Mouse (Mus musculus): ENCODE data around the gene Sec14l1.

Sec14l1 gene

DNA sequence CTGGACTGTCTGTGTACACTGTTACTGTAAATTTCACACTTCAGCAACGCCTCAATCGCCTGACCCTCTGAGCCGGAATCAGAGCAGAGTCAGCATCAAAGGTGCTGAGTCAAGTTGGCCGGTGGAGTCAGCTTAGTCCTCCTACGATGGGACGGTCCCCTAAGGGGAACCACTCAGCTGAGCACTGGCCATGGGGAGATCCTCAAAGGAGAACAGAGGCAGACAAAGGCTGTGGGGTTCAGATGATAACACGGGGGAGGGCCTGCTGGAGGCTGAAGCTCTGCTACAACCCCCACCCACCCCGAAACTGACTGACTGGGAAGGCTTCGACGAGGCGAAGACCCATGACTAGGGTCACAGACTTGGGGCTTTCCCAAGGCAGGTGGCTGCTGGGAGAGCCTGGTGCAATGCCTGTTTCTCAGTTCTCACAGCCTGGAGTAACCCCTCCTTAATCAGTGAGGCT is 79.5 kb downstream of the Sec14l1 start:
- DNase-seq: peak in 1 of 2 experiments; percentile 24

DNA sequence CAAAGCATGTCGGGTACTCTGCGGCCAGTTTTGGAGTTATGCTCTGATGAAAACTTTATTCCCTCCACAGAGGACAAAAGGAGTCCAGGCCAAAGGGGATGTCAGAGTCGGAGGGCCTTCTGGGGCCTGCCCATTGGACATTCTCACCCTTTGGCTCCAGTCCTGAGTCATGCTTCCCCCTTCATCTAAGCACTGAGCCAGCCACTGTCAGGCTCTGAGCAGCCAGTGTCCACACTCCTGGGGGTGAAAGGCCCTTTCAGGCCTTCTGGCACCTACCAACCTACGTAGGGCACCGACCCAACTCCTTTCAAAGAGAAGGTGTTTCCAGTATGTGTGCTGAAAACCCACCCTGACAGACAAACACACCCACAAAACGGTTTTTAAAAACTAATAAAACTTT is 80.6 kb downstream of the Sec14l1 start:
- no peak for DNase-seq

DNA sequence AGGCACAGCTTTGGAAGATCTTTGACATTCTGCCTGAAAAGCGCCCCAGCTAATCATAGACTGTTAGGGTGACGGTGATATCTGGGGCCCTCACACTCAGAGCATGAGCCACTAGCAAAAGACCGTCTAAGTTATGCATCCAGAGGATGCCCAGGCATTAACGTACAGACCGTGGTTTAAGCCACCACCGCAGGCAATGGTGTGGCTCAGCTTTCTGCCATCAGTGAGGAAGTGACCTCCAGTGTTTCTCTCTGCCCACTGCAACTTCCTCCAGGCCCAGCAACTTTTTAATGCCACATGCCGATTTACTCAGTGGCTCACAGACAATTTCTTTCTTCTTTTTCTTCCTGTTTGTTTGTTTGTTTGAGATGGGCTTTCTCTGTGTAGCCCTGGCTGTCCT is 81.7 kb downstream of the Sec14l1 start:
- DNase-seq: no peak

DNA sequence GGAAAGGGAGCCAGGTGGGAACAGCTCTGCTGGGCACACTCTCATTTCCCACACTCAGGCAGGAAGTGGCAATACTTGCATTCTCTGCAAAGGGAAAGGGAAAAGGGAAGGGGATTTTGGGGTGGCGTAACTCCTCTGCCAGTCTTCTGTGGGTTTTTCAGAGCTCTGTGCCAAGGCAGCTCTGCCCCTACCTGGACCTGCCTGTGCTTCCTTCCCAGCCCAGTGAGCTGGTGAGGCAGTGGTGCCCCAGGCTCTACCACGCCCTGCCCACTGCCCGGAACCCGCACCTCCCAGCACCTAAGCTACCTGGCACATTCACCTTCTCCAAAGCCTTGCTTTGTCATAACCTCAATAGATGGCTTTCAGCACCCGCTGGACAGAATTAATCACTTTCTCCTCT is 83.2 kb downstream of the Sec14l1 start:
- DNase-seq: peak in 1 of 2 experiments; percentile 29

DNA sequence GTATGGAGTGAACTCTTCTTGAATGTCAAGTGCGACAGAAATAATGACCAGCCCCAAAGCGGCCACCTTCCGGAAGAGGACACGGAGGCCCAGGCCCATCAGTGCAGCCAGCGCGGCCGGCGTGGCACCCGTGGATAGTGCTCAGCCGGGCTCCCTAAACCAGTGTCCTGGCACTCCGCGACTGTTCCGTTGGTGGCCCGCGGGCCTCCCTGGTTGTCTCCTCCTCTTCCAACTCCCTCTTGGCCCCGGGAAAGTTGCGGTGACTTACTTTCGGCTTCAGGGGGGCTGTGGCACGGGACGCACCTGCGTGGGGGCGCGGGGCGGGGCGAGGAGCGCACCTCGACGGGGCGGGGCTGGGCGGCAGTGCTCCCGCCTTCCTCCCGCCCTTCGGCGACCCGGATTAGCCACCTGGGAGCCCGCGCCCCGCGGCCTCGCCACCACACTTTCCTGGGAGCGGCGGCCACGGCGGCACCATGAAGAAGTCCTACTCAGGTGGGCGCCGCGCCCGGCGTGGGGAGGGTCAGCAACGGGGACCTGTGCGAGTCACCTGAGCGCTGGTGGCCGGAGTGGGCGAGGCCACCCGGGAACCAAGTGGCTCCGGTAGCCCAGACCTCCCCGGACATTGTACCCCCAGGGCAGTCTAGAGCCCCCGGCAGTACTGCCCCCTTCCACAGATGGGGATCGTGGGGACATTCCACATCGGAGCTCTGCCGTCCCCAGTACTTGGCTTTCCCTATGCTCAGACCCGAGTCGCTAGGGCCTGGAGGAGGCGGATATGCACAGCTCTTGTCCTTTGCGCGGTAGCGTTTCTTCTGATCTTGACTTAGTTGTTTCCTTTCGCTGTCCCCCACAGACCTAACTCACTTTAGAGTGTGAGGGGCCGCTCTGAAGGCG is 84.6 kb downstream of the Sec14l1 start, which contains the start of gene Sept9:
Sept9 (plus strand) TSS at position 380 of the 894 bp plus-strand sequence.
- DNase-seq: peak; percentile 50 to 58

DNA sequence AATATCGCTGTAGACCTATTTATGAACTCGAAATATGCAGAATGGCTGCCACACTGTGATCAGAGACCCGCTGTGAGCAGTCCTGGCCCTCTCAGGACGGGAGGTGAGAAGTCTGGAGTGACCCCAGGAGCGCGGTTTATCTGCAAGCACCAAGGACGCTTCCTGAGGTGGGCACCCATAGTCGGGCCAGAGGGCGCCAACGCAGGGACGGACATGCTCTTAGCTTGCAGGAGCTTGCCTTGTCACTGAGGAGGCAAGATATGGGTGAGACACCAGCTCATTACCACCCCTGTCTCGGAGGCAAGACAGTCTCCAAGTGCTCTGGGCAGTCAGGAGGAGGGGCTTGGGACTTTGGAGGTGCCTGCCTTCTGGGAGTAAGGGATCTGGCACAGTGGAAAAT is 86.9 kb downstream of the Sec14l1 start:
- DNase-seq: no peak

DNA sequence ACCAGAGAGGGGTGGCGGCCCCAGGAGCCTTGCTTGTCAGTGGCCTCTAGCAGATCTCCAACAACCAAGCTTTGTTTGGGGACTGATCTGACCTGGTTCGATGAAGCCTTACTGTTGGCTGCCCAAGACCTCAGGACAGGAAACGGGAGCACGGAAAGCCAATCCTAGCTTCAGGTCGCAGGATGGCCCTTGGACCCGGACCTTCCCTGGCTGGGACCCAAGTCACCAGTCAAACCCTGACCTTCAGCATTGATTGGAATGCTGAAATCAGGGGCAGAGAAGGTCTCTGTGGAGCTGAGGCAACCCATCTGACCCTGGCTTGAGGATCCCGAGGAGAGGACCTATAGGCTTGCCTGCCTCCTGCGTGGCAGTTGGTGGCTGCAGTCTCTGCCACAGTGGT is 89.6 kb downstream of the Sec14l1 start:
- DNase-seq: peak; percentile 80 to 87

DNA sequence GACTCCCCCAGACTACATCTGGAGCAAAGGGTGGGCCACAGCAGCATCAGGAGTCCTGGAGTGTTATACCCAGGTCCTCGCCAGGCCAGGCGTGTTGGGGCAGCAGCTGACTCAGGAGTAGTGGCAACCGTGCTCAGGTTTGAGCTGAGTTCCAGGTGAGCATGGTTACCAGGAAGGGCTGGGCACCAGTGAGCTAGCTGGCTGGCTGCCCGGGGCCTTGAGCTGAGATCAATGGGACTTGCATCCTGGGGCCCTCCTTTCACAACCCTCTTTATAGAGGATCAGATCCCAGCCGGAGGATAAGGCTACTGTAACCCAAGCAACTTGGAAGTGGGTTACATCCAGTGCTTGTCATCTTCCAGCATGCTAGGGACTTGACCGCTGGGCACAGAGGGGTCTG is 90.1 kb downstream of the Sec14l1 start:
- peak; percentile 40 to 49 for DNase-seq

DNA sequence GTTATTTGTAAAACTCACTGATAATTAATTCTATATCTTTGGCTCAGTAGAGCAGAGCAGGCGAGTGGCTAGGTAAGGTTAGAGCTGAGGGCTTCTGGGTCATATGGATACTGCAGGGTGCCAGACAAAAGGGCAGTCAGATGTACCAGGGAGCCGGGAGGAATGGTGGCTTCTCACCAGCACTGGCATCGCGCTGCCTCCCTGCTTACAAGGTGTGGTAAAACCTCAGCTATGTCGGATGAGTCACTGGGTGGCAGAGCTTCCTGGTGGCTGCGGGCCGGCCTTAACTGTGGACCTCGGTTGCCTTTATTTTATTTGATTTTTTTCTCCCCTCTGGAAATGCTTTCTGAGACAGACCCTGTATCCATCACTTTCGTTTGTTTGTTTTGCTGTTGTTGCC is 90.5 kb downstream of the Sec14l1 start:
- no peak for DNase-seq

DNA sequence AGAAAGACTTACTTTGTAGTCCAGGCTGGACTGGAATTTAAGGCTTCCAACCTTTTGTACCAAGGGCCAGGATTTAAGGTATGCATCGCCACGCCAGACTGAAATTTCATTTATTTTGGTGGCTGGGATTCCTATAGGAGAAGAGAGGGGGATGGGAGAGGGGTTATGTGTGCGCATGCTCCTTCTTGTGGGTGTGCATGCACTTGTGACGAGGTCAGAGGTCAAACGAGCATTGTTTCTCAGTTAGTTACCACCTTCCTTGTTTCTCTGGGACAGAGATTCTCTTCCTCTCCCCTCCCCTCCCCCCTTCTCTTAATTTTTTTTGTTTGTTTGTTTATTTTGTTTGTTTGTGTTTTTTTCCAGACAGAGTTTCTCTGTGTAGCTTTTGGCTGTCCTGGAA is 92.5 kb downstream of the Sec14l1 start:
- no peak for DNase-seq

DNA sequence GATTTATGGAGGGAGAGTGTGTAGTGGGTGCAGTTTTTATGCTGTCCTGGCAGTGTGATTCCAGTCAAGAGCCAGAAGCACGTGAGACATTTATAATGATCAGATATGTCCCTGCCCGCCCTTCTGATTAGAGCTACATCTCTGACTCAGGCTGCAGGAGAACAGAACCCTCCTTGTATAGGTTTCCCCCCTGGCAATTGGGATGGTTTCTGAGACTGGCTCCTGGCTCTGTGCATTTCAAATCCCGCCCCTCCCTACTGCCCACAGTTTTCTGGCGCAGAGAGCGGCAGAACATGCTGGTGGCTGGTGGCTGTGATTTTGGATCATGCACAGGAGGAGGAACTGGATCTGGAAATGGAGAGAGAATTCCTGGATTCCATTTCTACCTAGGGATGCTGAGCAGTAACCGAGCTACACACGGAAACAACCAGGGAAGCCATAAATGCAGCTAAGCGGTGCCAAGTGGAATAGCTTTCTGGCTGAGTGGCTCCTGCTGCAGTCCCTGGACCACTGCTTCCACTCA is 93.2 kb downstream of the Sec14l1 start:
- DNase-seq: peak in 1 of 2 experiments; percentile 18

Data from kidney, adult 8-10 months (tissue).